27 mouse cellular contexts compared by ENCODE assay signal in genomic region chr14:100446130-100446529, GRCm38 (mm10).
"Had no signal": no experiment of that assay in that cellular context is flagged by ENCODE, and none has a peak within 500 bp of the region (broad histone marks: within the 10 kb centered on the region; RNA-seq: fewer than 3 reads in every experiment).

No protein-coding gene starts in this region.

- ATAC-seq: forebrain, embryonic 13.5 days; forebrain, embryonic 14.5 days; forebrain, embryonic 15.5 days; forebrain, embryonic 16.5 days; forebrain, postnatal 0 days had no signal

- H3K4me2 ChIP-seq: embryonic facial prominence, embryonic 12.5 days; embryonic facial prominence, embryonic 13.5 days; embryonic facial prominence, embryonic 15.5 days; forebrain, embryonic 12.5 days; forebrain, embryonic 13.5 days; forebrain, embryonic 15.5 days had no signal

- H3K4me3 ChIP-seq: embryonic facial prominence, embryonic 10.5 days; embryonic facial prominence, embryonic 12.5 days; embryonic facial prominence, embryonic 13.5 days; embryonic facial prominence, embryonic 15.5 days; erythroblast, embryonic 14.5 days; forebrain, embryonic 10.5 days; forebrain, embryonic 12.5 days; forebrain, embryonic 13.5 days; forebrain, embryonic 15.5 days; gastrocnemius, adult 2 months; heart, adult 2 months; heart, embryonic 10.5 days had no signal

- H3K9ac ChIP-seq: embryonic facial prominence, embryonic 12.5 days; embryonic facial prominence, embryonic 13.5 days; embryonic facial prominence, embryonic 15.5 days; forebrain, embryonic 12.5 days; forebrain, embryonic 13.5 days; forebrain, embryonic 15.5 days; forebrain, postnatal 0 days had no signal

- DNase-seq: cerebellum, adult 9-11 months; cerebellum, postnatal 10 days; cerebellum, postnatal 14 days; cerebellum, postnatal 25 days; cerebellum, postnatal 36 days; embryo, embryonic 11 days; forebrain, postnatal 0 days; gastrocnemius, adult 2 months; gastrocnemius, postnatal 10 days; gastrocnemius, postnatal 14 days; gastrocnemius, postnatal 25 days; gastrocnemius, postnatal 36 days; heart, adult 11 months; heart, adult 18-20 months; heart, adult 2 months had no signal

- H3K27me3 ChIP-seq: embryonic facial prominence, embryonic 12.5 days; embryonic facial prominence, embryonic 13.5 days; embryonic facial prominence, embryonic 15.5 days; forebrain, embryonic 12.5 days; forebrain, embryonic 13.5 days; forebrain, embryonic 15.5 days had no signal

- H3K9me3 ChIP-seq: embryonic facial prominence, embryonic 12.5 days; embryonic facial prominence, embryonic 13.5 days; embryonic facial prominence, embryonic 15.5 days; forebrain, embryonic 10.5 days; forebrain, embryonic 12.5 days; forebrain, embryonic 13.5 days; forebrain, embryonic 15.5 days; heart, embryonic 10.5 days had no signal

- H3K36me3 ChIP-seq: embryonic facial prominence, embryonic 10.5 days; embryonic facial prominence, embryonic 12.5 days; embryonic facial prominence, embryonic 13.5 days; embryonic facial prominence, embryonic 15.5 days; forebrain, embryonic 10.5 days; forebrain, embryonic 12.5 days; forebrain, embryonic 15.5 days; heart, embryonic 10.5 days had no signal

- H3K4me1 ChIP-seq: embryonic facial prominence, embryonic 12.5 days; embryonic facial prominence, embryonic 15.5 days; forebrain, embryonic 10.5 days; forebrain, embryonic 12.5 days; forebrain, embryonic 13.5 days; forebrain, embryonic 15.5 days; heart, embryonic 10.5 days had no signal

- H3K27ac ChIP-seq: embryonic facial prominence, embryonic 10.5 days; embryonic facial prominence, embryonic 12.5 days; embryonic facial prominence, embryonic 13.5 days; embryonic facial prominence, embryonic 15.5 days; forebrain, embryonic 10.5 days; forebrain, embryonic 12.5 days; forebrain, embryonic 13.5 days; forebrain, embryonic 15.5 days; gastrocnemius, adult 2 months; heart, adult 2 months; heart, embryonic 10.5 days had no signal
